Mouse (Mus musculus): ENCODE measurements around the gene Sec14l4.

Gene Sec14l4

GRCm38 (mm10) chr11:4027561-4028334, 3.5 kb upstream of the Sec14l4 start:
- DNase-seq (ENCODE audit: low spot score in 2 of 2) = peak in 1 of 2 experiments; percentile 46

- DNase-seq (ENCODE audit: low spot score in 2 of 2) = no peak
Observed at GRCm38 (mm10) chr11:4029343-4029742, 1.9 kb upstream of the Sec14l4 start.

- no peak for DNase-seq (ENCODE audit: low spot score in 2 of 2)
Observed at GRCm38 (mm10) chr11:4031961-4032360, 699 bp downstream of the Sec14l4 start.

GRCm38 (mm10) chr11:4033471-4033870, 2.2 kb downstream of the Sec14l4 start:
- DNase-seq (ENCODE audit: low spot score in 2 of 2) = no peak

- DNase-seq (ENCODE audit: low spot score in 2 of 2) = no peak
Observed at GRCm38 (mm10) chr11:4034169-4034568, 2.9 kb downstream of the Sec14l4 start.

GRCm38 (mm10) chr11:4035116-4035892, 4.0 kb downstream of the Sec14l4 start:
- DNase-seq (ENCODE audit: low spot score in 2 of 2) = no peak

- DNase-seq (ENCODE audit: low spot score in 2 of 2) = peak in 1 of 2 experiments; percentile 12
Observed at GRCm38 (mm10) chr11:4035916-4036315, 4.7 kb downstream of the Sec14l4 start.

- no peak for DNase-seq (ENCODE audit: low spot score in 2 of 2)
Observed at GRCm38 (mm10) chr11:4036365-4037084, 5.3 kb downstream of the Sec14l4 start.

- peak in 1 of 2 experiments; percentile 8 for DNase-seq (ENCODE audit: low spot score in 2 of 2)
Observed at GRCm38 (mm10) chr11:4039951-4040350, 8.7 kb downstream of the Sec14l4 start.

GRCm38 (mm10) chr11:4041123-4041625, 9.9 kb downstream of the Sec14l4 start:
- DNase-seq (ENCODE audit: low spot score in 2 of 2) = peak in 1 of 2 experiments; percentile 7

- peak in 1 of 2 experiments; percentile 12 for DNase-seq (ENCODE audit: low spot score in 2 of 2)
Observed at GRCm38 (mm10) chr11:4043081-4043480, 11.8 kb downstream of the Sec14l4 start.

GRCm38 (mm10) chr11:4046526-4046925, 15.3 kb downstream of the Sec14l4 start:
- DNase-seq (ENCODE audit: low spot score in 2 of 2) = no peak

GRCm38 (mm10) chr11:4047766-4048165, 16.5 kb downstream of the Sec14l4 start:
- no peak for DNase-seq (ENCODE audit: low spot score in 2 of 2)

GRCm38 (mm10) chr11:4048438-4048837, 17.2 kb downstream of the Sec14l4 start:
- no peak for DNase-seq (ENCODE audit: low spot score in 2 of 2)

- peak; percentile 56 to 72 for DNase-seq (ENCODE audit: low spot score in 2 of 2)
Observed at GRCm38 (mm10) chr11:4053586-4053985, 22.3 kb downstream of the Sec14l4 start.

- DNase-seq (ENCODE audit: low spot score in 2 of 2) = peak in 1 of 2 experiments; percentile 43
Observed at GRCm38 (mm10) chr11:4060866-4061575, 29.8 kb downstream of the Sec14l4 start.

GRCm38 (mm10) chr11:4062523-4062922, 31.3 kb downstream of the Sec14l4 start:
- DNase-seq (ENCODE audit: low spot score in 2 of 2) = no peak

- DNase-seq (ENCODE audit: low spot score in 2 of 2) = no peak
Observed at GRCm38 (mm10) chr11:4062981-4063380, 31.7 kb downstream of the Sec14l4 start.

- DNase-seq (ENCODE audit: low spot score in 2 of 2) = no peak
Observed at GRCm38 (mm10) chr11:4064627-4065122, 33.4 kb downstream of the Sec14l4 start, which contains the start of gene Sec14l3. TSS of gene Sec14l3 (plus strand) at chr11:4064841.

- peak; percentile 56 to 74 for DNase-seq (ENCODE audit: low spot score in 2 of 2)
Observed at GRCm38 (mm10) chr11:4069664-4070063, 38.4 kb downstream of the Sec14l4 start.

- DNase-seq (ENCODE audit: low spot score in 2 of 2) = no peak
Observed at GRCm38 (mm10) chr11:4076633-4077032, 45.4 kb downstream of the Sec14l4 start.

Measured in right cerebral cortex, postnatal 10 days (tissue).